Mouse (Mus musculus): Measurements from ENCODE around the gene Gm35549. TPM values are rescaled to one million over a fixed set of nuclear protein-coding genes. Genes with fewer than 3 reads are reported as not detected.

Gm35549 gene
- not detected in 2 replicates for polyA plus RNA-seq (2012; rRNA removed)
- not detected in 2 replicates for polyA plus RNA-seq (2014; fragmentation: Nextera tagmentation; extraction: Ambion mirVana)

DNA sequence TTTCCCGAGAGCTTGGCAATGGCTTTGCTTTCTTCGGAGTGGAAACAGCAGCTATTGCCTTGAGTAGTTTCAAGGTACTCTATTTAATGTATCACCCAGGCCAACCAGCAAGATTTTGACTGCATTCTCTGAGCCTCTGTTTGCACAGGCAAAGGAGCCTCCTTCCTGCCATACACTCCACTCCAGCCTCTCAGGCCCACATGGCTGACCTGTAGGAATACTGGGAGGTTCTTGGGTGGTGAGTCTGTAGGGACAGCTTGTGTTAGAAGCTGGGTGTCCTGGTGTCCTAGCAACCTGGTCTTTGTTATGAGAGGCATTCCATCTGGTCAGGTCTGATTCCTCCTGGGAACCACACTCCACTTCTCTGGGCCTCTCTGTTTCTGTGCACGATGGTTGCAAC is at the start of gene Gm35549:
Gm35549 (minus strand) TSS at position 276 of the 400 bp plus-strand sequence.
- H3K4me2 ChIP-seq (ENCODE audit: low read depth), result no peak within 1 kb of the TSS
- H3K36me3 ChIP-seq (replicated peaks; ENCODE audit: control insufficient read depth, insufficient read depth, low read depth), result no peaks in the 10 kb centered on the region
- no peaks in the 10 kb centered on the region for H3K27me3 ChIP-seq (ENCODE audit: control insufficient read depth, insufficient read depth, low read length)
- no peak for ATAC-seq (ENCODE audit: insufficient read depth)
- no peak for DNase-seq (ENCODE audit: low read depth in 3 of 3, low spot score in 3 of 3)
- H3K9me3 ChIP-seq (ENCODE audit: control insufficient read depth, low read length), result no peaks in the 10 kb centered on the region; the same call in 1 of the 2 replicates
- H3K4me3 ChIP-seq (ENCODE audit: insufficient read depth in 1 of 2, low read depth in 2 of 2, low read length in 2 of 2), result no peak within 1 kb of the TSS
- H3K4me1 ChIP-seq (replicated peaks; ENCODE audit: control insufficient read depth in 2 of 2, insufficient read depth in 2 of 2, low read length in 1 of 2), result no peaks in the 10 kb centered on the region
- H3K27ac ChIP-seq, result no peak within 1 kb of the TSS
- WGBS (ENCODE audit: insufficient replicate concordance), result 72% methylated on average over 3 of the region's 3 CpGs
- H3K9ac ChIP-seq (replicated peaks), result no peak within 1 kb of the TSS
- TF ChIP-seq EP300 (IDR thresholded peaks at IDR 0.05; ENCODE audit: low read depth) (no peak), CTCF (IDR thresholded peaks at IDR 0.05; ENCODE audit: low read depth) (no peak)

DNA sequence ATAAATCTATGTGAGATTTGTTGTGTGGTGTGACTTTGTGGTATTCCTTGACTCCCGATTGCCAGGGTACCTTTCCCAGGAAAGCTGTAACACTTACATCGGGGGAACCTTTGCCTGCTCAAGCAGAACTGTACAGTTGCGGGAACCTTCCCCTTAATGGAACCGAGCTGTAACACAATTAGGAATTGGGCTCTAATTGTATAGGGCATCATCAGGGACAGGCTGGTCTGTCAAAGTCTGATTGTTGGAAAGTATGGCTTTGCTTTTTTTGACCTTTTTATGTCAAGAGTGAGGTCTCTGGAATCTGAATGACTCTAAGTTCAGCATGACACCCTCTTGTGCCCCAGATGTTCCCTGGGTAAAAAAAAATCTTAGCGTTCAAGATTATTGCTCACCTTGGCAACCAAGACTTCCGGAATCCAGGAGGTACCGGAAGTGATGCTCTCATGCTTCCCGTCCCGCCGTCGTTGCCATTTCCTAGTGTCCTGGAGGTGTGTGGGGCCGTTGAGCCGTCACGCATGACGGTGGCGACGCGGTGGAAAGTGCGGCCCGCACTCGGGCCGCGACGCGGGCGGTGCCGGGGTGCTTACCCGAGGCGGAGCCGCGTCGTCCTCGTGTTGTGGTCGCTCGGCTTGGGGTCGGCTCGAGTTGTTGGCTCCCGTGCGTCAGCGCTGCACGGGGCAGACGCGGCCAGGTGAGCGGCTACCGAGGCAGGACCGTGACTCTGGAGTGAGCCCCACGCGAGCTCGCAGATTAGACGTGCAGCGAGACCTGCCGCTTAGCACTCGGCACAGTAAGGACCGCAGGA is 42.7 kb upstream of the Gm35549 start:
- peak; percentile 9 to 32 (median 11) for DNase-seq (ENCODE audit: low read depth in 3 of 3, low spot score in 3 of 3)
- Histone ChIP-seq H3K4me3 (ENCODE audit: insufficient read depth in 1 of 2, low read depth in 2 of 2, low read length in 2 of 2) (peak overlapping the region; percentile 62 to 82), H3K27ac (no peak overlapping the region), H3K4me2 (ENCODE audit: low read depth) (peak overlapping the region; percentile 83), H3K4me1 (replicated peaks; ENCODE audit: control insufficient read depth in 2 of 2, insufficient read depth in 2 of 2, low read length in 1 of 2) (peaks cover 0 to 2% of the 10 kb centered on the region in 2 experiments; a peak in 1 of 4 replicates), H3K9me3 (ENCODE audit: control insufficient read depth, low read length) (no peaks in the 10 kb centered on the region), H3K27me3 (ENCODE audit: control insufficient read depth, insufficient read depth, low read length) (no peaks in the 10 kb centered on the region), H3K36me3 (replicated peaks; ENCODE audit: control insufficient read depth, insufficient read depth, low read depth) (no peaks in the 10 kb centered on the region), H3K9ac (replicated peaks) (peak overlapping the region; percentile 74)
- ATAC-seq (ENCODE audit: insufficient read depth), result peak; percentile 62; the same call in 1 of the 2 replicates
- WGBS (ENCODE audit: insufficient replicate concordance), result 6% methylated on average over 54 of the region's 54 CpGs
- TF ChIP-seq CTCF (IDR thresholded peaks at IDR 0.05; ENCODE audit: low read depth) (no peak), EP300 (IDR thresholded peaks at IDR 0.05; ENCODE audit: low read depth) (no peak)

DNA sequence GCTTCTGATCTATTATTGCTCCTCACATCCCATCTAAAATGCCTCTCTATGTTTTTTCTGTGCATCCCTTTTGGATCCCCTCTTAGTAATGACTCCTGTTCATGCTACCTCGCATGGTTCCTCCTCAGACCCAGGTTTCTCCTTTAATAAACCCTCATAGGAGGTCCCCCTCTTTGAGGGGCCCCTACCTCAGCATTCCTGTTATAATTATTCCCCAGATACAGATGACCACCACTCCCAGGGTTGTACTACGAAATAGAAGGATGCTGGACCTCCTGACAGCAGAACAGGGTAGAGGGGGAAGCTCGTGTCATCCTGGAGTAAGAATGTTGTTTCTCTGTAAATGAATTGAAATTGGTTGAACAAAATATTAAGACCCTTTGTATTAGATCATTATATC is 41.5 kb upstream of the Gm35549 start, which contains the start of gene Zkscan7:
Zkscan7 (plus strand) TSS at position 301 of the 400 bp plus-strand sequence.
- Histone ChIP-seq H3K4me2 (ENCODE audit: low read depth) (peak within 1 kb of the TSS; percentile 83), H3K27me3 (ENCODE audit: control insufficient read depth, insufficient read depth, low read length) (no peaks in the 10 kb centered on the region), H3K36me3 (replicated peaks; ENCODE audit: control insufficient read depth, insufficient read depth, low read depth) (no peaks in the 10 kb centered on the region), H3K4me3 (ENCODE audit: insufficient read depth in 1 of 2, low read depth in 2 of 2, low read length in 2 of 2) (peak within 1 kb of the TSS in 1 of 2 experiments; percentile 62; a peak in 2 of 4 replicates), H3K4me1 (replicated peaks; ENCODE audit: control insufficient read depth in 2 of 2, insufficient read depth in 2 of 2, low read length in 1 of 2) (peaks cover 0 to 2% of the 10 kb centered on the region in 2 experiments; a peak in 1 of 4 replicates), H3K9ac (replicated peaks) (no peak within 1 kb of the TSS), H3K27ac (no peak within 1 kb of the TSS), H3K9me3 (ENCODE audit: control insufficient read depth, low read length) (no peaks in the 10 kb centered on the region)
- no peak for TF ChIP-seq EP300 (IDR thresholded peaks at IDR 0.05; ENCODE audit: low read depth)
- no peak for TF ChIP-seq CTCF (IDR thresholded peaks at IDR 0.05; ENCODE audit: low read depth)
- 53% methylated on average over 3 of the region's 3 CpGs for WGBS (ENCODE audit: insufficient replicate concordance)
- ATAC-seq (ENCODE audit: insufficient read depth) (no peak), DNase-seq (ENCODE audit: low read depth in 3 of 3, low spot score in 3 of 3) (no peak)

DNA sequence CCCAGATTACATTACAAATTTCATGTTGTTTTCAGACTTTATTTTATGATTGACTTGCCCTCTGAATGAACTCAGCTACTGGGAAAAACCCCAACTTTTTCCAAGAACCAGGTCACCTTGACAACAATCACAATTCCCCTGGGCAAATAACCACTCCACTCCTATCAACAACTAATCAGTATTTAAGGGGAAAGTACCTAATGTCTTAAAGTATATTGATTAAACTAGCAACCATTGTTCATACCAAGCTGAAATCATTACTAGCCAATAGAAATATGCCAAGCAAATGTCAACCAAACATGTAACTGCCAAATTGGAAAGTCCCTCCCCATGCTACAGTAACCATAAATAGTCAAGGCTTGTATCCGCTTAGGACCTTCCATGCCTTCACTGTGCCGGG is 31.3 kb upstream of the Gm35549 start:
- TF ChIP-seq CTCF (IDR thresholded peaks at IDR 0.05; ENCODE audit: low read depth) (no peak), EP300 (IDR thresholded peaks at IDR 0.05; ENCODE audit: low read depth) (no peak)
- Histone ChIP-seq H3K36me3 (replicated peaks; ENCODE audit: control insufficient read depth, insufficient read depth, low read depth) (no peaks in the 10 kb centered on the region), H3K9ac (replicated peaks) (no peak overlapping the region), H3K4me1 (replicated peaks; ENCODE audit: control insufficient read depth in 2 of 2, insufficient read depth in 2 of 2, low read length in 1 of 2) (no peaks in the 10 kb centered on the region), H3K27ac (no peak overlapping the region), H3K27me3 (ENCODE audit: control insufficient read depth, insufficient read depth, low read length) (no peaks in the 10 kb centered on the region), H3K4me3 (ENCODE audit: insufficient read depth in 1 of 2, low read depth in 2 of 2, low read length in 2 of 2) (no peak overlapping the region), H3K4me2 (ENCODE audit: low read depth) (no peak overlapping the region), H3K9me3 (ENCODE audit: control insufficient read depth, low read length) (no peaks in the 10 kb centered on the region)
- 63% methylated on average over 2 of the region's 2 CpGs for WGBS (ENCODE audit: insufficient replicate concordance)
- no peak for DNase-seq (ENCODE audit: low read depth in 3 of 3, low spot score in 3 of 3)
- ATAC-seq (ENCODE audit: insufficient read depth), result no peak

DNA sequence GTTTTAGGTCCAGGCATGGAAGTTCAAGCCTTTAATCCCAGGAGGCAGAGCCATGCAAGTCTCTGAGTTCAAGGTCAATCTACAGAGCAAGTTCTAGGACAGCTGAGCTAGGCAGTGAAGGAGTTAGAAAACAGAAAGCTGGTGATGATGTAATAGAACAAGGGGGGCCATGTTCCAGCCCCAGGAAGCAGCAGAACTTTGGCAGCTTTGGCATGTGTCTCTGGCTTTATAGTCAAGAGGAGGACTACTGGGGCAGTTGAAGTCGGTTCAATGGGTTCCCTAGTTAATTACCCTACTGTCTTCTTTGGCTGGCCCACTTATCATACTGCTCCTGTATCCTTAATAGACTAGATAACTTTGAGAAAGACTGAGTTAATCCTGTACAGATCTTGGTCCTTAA is 30.8 kb upstream of the Gm35549 start:
- TF ChIP-seq CTCF (IDR thresholded peaks at IDR 0.05; ENCODE audit: low read depth) (no peak), EP300 (IDR thresholded peaks at IDR 0.05; ENCODE audit: low read depth) (no peak)
- 57% methylated on average over 1 of the region's 1 CpGs for WGBS (ENCODE audit: insufficient replicate concordance)
- Histone ChIP-seq H3K36me3 (replicated peaks; ENCODE audit: control insufficient read depth, insufficient read depth, low read depth) (no peaks in the 10 kb centered on the region), H3K4me2 (ENCODE audit: low read depth) (no peak overlapping the region), H3K27me3 (ENCODE audit: control insufficient read depth, insufficient read depth, low read length) (no peaks in the 10 kb centered on the region), H3K4me3 (ENCODE audit: insufficient read depth in 1 of 2, low read depth in 2 of 2, low read length in 2 of 2) (no peak overlapping the region), H3K9ac (replicated peaks) (no peak overlapping the region), H3K4me1 (replicated peaks; ENCODE audit: control insufficient read depth in 2 of 2, insufficient read depth in 2 of 2, low read length in 1 of 2) (no peaks in the 10 kb centered on the region), H3K27ac (no peak overlapping the region), H3K9me3 (ENCODE audit: control insufficient read depth, low read length) (no peaks in the 10 kb centered on the region)
- ATAC-seq (ENCODE audit: insufficient read depth) (no peak), DNase-seq (ENCODE audit: low read depth in 3 of 3, low spot score in 3 of 3) (no peak)
